Mouse (Mus musculus) MEL (cell line): ENCODE results near the gene Lrrc31. TPM values are rescaled to one million over a fixed set of nuclear protein-coding genes. Genes with fewer than 3 reads are reported as not detected.
A peak's percentile ranks its signal among the peaks of the same experiment; 100 is the strongest.

Experiments used
- DNase-seq: peaks from one replicate; pipeline ENCODE4 v3.0.0; 2011; ENCODE audit warnings: low read depth, low spot score
- H3K27ac ChIP-seq: 2 replicates; pipeline ENCODE4 v1.5.1; 2012; ENCODE audit warnings: low read depth, mild to moderate bottlenecking, control low read depth, low read length, moderate library complexity; ENCODE audit not compliant: control insufficient read depth
- H3K27me3 ChIP-seq, 2 experiments: fragments of 150-350 bp in 1 of 2; sonication (generic) in 1 of 2; 2 replicates each; pipeline ENCODE4 v1.6.1; 2012; ENCODE audit warnings: low read length in 2 of 2, mild to moderate bottlenecking in 2 of 2, improper control_type of control experiment in 1 of 2, moderate library complexity in 1 of 2; ENCODE audit not compliant: insufficient read depth in 2 of 2, control insufficient read depth in 1 of 2
- H3K36me3 ChIP-seq, 2 experiments: 2 replicates each; pipeline ENCODE4 v1.6.1; 2012 to 2014; ENCODE audit warnings: low read length in 2 of 2, improper control_type of control experiment in 1 of 2, inconsistent platforms in 1 of 2, mild to moderate bottlenecking in 1 of 2; ENCODE audit not compliant: insufficient read depth in 2 of 2, control insufficient read depth in 1 of 2
- H3K4me1 ChIP-seq, 2 experiments: fragments of 150-350 bp in 1 of 2; sonication (generic) in 1 of 2; 2 replicates each; pipeline ENCODE4 v1.6.1; 2012; ENCODE audit warnings: low read length in 2 of 2, improper control_type of control experiment in 1 of 2, mild to moderate bottlenecking in 1 of 2; ENCODE audit not compliant: insufficient read depth in 2 of 2, control insufficient read depth in 1 of 2
- H3K4me3 ChIP-seq, 2 experiments: fragments of 150-350 bp in 1 of 2; sonication (generic) in 1 of 2; 2 replicates each; pipeline ENCODE4 v1.5.1; 2012; ENCODE audit warnings: low read depth in 2 of 2, low read length in 2 of 2, mild to moderate bottlenecking in 2 of 2, moderate library complexity in 2 of 2, control low read depth in 1 of 2, improper control_type of control experiment in 1 of 2; ENCODE audit not compliant: control insufficient read depth in 1 of 2, insufficient read depth in 1 of 2
- H3K79me2 ChIP-seq: 2 replicates; pipeline ENCODE4 v1.6.1; 2012; ENCODE audit warnings: mild to moderate bottlenecking, low read length, moderate library complexity; ENCODE audit not compliant: control insufficient read depth, poor library complexity, insufficient read depth
- H3K9ac ChIP-seq: 2 replicates; pipeline ENCODE4 v1.6.1; 2012; ENCODE audit warnings: low read depth, mild to moderate bottlenecking, control low read depth, low read length, moderate library complexity; ENCODE audit not compliant: control insufficient read depth, poor library complexity, severe bottlenecking
- H3K9me3 ChIP-seq: fragments of 150-350 bp; sonication (generic); replicated peaks from 2 replicates; pipeline ENCODE4 v1.6.1; 2012; ENCODE audit warnings: mild to moderate bottlenecking, low read length, improper control_type of control experiment, moderate library complexity; ENCODE audit not compliant: insufficient read depth
- CHD1 ChIP-seq: IDR thresholded peaks from 2 replicates; pipeline ENCODE4 v1.6.1; 2012; ENCODE audit warnings: low read depth, mild to moderate bottlenecking, inconsistent platforms, low read length, improper control_type of control experiment
- CTCF ChIP-seq, 3 experiments: IDR thresholded peaks in 2 of 3; conservative IDR thresholded peaks in 1 of 3; 2 replicates each; pipeline ENCODE4 v1.5.1; 2011 to 2012; ENCODE audit warnings: low read length in 3 of 3, low read depth in 2 of 3, mild to moderate bottlenecking in 2 of 3, improper control_type of control experiment in 1 of 3, inconsistent platforms in 1 of 3, mixed read lengths in 1 of 3, moderate library complexity in 1 of 3; ENCODE audit not compliant: control insufficient read depth in 1 of 3, insufficient read depth in 1 of 3, poor library complexity in 1 of 3, severe bottlenecking in 1 of 3
- ELF1 ChIP-seq: IDR thresholded peaks from 2 replicates; pipeline ENCODE4 v1.6.1; 2014; ENCODE audit warnings: low read depth, mild to moderate bottlenecking, inconsistent platforms, low read length, improper control_type of control experiment, moderate library complexity
- EP300 ChIP-seq, 2 experiments: IDR thresholded peaks; 2 replicates each; pipeline ENCODE4 v1.6.1; 2011; ENCODE audit warnings: improper control_type of control experiment in 2 of 2, low read length in 2 of 2, low read depth in 1 of 2, mild to moderate bottlenecking in 1 of 2
- ETS1 ChIP-seq: IDR thresholded peaks from 2 replicates; pipeline ENCODE4 v1.6.1; 2012; ENCODE audit warnings: low read depth, mild to moderate bottlenecking, inconsistent platforms, low read length, improper control_type of control experiment, moderate library complexity
- GATA1 ChIP-seq: IDR thresholded peaks from 2 replicates; pipeline ENCODE4 v1.6.1; 2011; ENCODE audit warnings: low read depth, low read length, improper control_type of control experiment
- HCFC1 ChIP-seq: IDR thresholded peaks from 2 replicates; pipeline ENCODE4 v1.6.1; 2012; ENCODE audit warnings: low read depth, mild to moderate bottlenecking, inconsistent platforms, low read length, improper control_type of control experiment, moderate library complexity
- KAT2A ChIP-seq: conservative IDR thresholded peaks from 2 replicates; pipeline ENCODE4 v1.6.1; 2012; ENCODE audit warnings: low read depth, low read length, improper control_type of control experiment, inconsistent platforms
- MAFK ChIP-seq: IDR thresholded peaks from 2 replicates; pipeline ENCODE4 v1.6.1; 2011; ENCODE audit warnings: low read depth, mild to moderate bottlenecking, low read length, improper control_type of control experiment, borderline replicate concordance
- MXI1 ChIP-seq: IDR thresholded peaks from 2 replicates; pipeline ENCODE4 v1.6.1; 2011; ENCODE audit warnings: mild to moderate bottlenecking, low read depth, low read length, improper control_type of control experiment
- MYC ChIP-seq: IDR thresholded peaks from 2 replicates; pipeline ENCODE4 v1.6.1; 2011; ENCODE audit warnings: low read depth, mild to moderate bottlenecking, low read length, improper control_type of control experiment, moderate library complexity
- NELFE ChIP-seq: IDR thresholded peaks from 2 replicates; pipeline ENCODE4 v1.6.1; 2011; ENCODE audit warnings: low read depth, low read length, improper control_type of control experiment
- NRF1 ChIP-seq: IDR thresholded peaks from 2 replicates; pipeline ENCODE4 v1.6.1; 2014; ENCODE audit warnings: low read depth, mild to moderate bottlenecking, inconsistent platforms, low read length, improper control_type of control experiment, moderate library complexity; ENCODE audit not compliant: poor library complexity, insufficient read depth, severe bottlenecking
- POLR2A ChIP-seq, 2 experiments: IDR thresholded peaks; 2 replicates each; pipeline ENCODE4 v1.6.1; 2011 to 2012; ENCODE audit warnings: low read length in 2 of 2, mild to moderate bottlenecking in 2 of 2, control low read depth in 1 of 2, improper control_type of control experiment in 1 of 2, low read depth in 1 of 2, moderate library complexity in 1 of 2; ENCODE audit not compliant: control insufficient read depth in 1 of 2, insufficient read depth in 1 of 2, poor library complexity in 1 of 2
- POLR2AphosphoS2 ChIP-seq: IDR thresholded peaks from 2 replicates; pipeline ENCODE4 v1.6.1; 2011; ENCODE audit warnings: low read length, improper control_type of control experiment
- SIN3A ChIP-seq: IDR thresholded peaks from 2 replicates; pipeline ENCODE4 v1.6.1; 2012; ENCODE audit warnings: low read length, improper control_type of control experiment, inconsistent platforms
- SMC3 ChIP-seq: IDR thresholded peaks from 2 replicates; pipeline ENCODE4 v1.6.1; 2011; ENCODE audit warnings: low read depth, low read length, improper control_type of control experiment
- TCF12 ChIP-seq: IDR thresholded peaks from 2 replicates; pipeline ENCODE4 v1.6.1; 2014; ENCODE audit warnings: low read depth, mild to moderate bottlenecking, inconsistent platforms, low read length, improper control_type of control experiment, moderate library complexity
- UBTF ChIP-seq: IDR thresholded peaks from 2 replicates; pipeline ENCODE4 v1.6.1; 2012; ENCODE audit warnings: low read depth, mild to moderate bottlenecking, inconsistent platforms, low read length, improper control_type of control experiment, moderate library complexity, borderline replicate concordance; ENCODE audit not compliant: insufficient read depth
- USF1 ChIP-seq: IDR thresholded peaks from 2 replicates; pipeline ENCODE4 v1.6.1; 2014; ENCODE audit warnings: low read depth, mild to moderate bottlenecking, inconsistent platforms, low read length, improper control_type of control experiment, moderate library complexity
- USF2 ChIP-seq, 2 experiments: IDR thresholded peaks; 2 replicates each; pipeline ENCODE4 v1.6.1; 2011 to 2012; ENCODE audit warnings: improper control_type of control experiment in 2 of 2, low read length in 2 of 2, borderline replicate concordance in 1 of 2, inconsistent platforms in 1 of 2, low read depth in 1 of 2, mild to moderate bottlenecking in 1 of 2; ENCODE audit not compliant: insufficient read depth in 1 of 2
- ZC3H11A ChIP-seq: IDR thresholded peaks from 2 replicates; pipeline ENCODE4 v1.6.1; 2012; ENCODE audit warnings: low read depth, mild to moderate bottlenecking, inconsistent platforms, low read length, improper control_type of control experiment
- ZKSCAN1 ChIP-seq: IDR thresholded peaks from 2 replicates; pipeline ENCODE4 v1.6.1; 2012; ENCODE audit warnings: low read depth, mild to moderate bottlenecking, inconsistent platforms, low read length, improper control_type of control experiment, moderate library complexity
- ZMIZ1 ChIP-seq: IDR thresholded peaks from 2 replicates; pipeline ENCODE4 v1.6.1; 2012; ENCODE audit warnings: low read depth, mild to moderate bottlenecking, inconsistent platforms, low read length, improper control_type of control experiment, moderate library complexity
- ZNF384 ChIP-seq: IDR thresholded peaks from 2 replicates; pipeline ENCODE4 v1.6.1; 2012; ENCODE audit warnings: low read depth, mild to moderate bottlenecking, inconsistent platforms, low read length, improper control_type of control experiment
- polyA plus RNA-seq, 2 experiments: library from polyadenylated mRNA; stranded (reverse) in 1 of 2; unstranded in 1 of 2; fragments of >175 nt in 1 of 2; fragments of >200 nt in 1 of 2; gene quantifications; 2 replicates each; pipeline versions ENCODE4 v1.2.1 to v1.2.4; 2012; ENCODE audit warnings: low replicate concordance in 2 of 2, low read depth in 1 of 2; ENCODE audit not compliant: insufficient read length in 2 of 2, insufficient read depth in 1 of 2, missing spikeins in 1 of 2
- total RNA-seq: library from RNA; depleted of rRNA; stranded (reverse); fragments of 300-350 nt; gene quantifications from 2 replicates; pipeline ENCODE4 v1.2.3, GENCODE M21; 2012

The Lrrc31 gene
- total and polyA plus RNA-seq, 3 experiments: 0.03 TPM; not detected in 2

GRCm38 (mm10) chr3:30729046-30729445 is 29.4 kb upstream of the Lrrc31 start:
- no peak overlapping the region for H3K9ac ChIP-seq
- no peaks in the 10 kb centered on the region for H3K79me2 ChIP-seq
- H3K4me1 ChIP-seq: peaks cover 5 to 7% of the 10 kb centered on the region in 2 experiments
- H3K4me3 ChIP-seq: no peak overlapping the region
- no peaks in the 10 kb centered on the region for H3K27me3 ChIP-seq
- peaks cover 0 to 2% of the 10 kb centered on the region in 2 experiments; a peak in 2 of 4 replicates for H3K36me3 ChIP-seq
- no peak overlapping the region for H3K27ac ChIP-seq
- H3K9me3 ChIP-seq: no peaks in the 10 kb centered on the region
- DNase-seq: no peak
- TF ChIP-seq HCFC1 (no peak), TCF12 (no peak)

- TF ChIP-seq SIN3A (peak; percentile 39; the same call in 1 of the 2 replicates), EP300 (IDR thresholded peaks at IDR 0.05; ENCODE audit: low read depth in 1 of 2, low read length in 2 of 2) (peak; percentile 63 to 64), UBTF (no peak), ETS1 (peak; percentile 23; the same call in 1 of the 2 replicates), POLR2A (IDR thresholded peaks at IDR 0.05; ENCODE audit: control insufficient read depth in 1 of 2, insufficient read depth in 1 of 2, low read depth in 1 of 2, low read length in 2 of 2, poor library complexity in 1 of 2) (no peak)
- peaks cover 0 to 2% of the 10 kb centered on the region in 2 experiments; a peak in 2 of 4 replicates for H3K36me3 ChIP-seq
- H3K27me3 ChIP-seq: no peaks in the 10 kb centered on the region
- H3K79me2 ChIP-seq: no peaks in the 10 kb centered on the region
- H3K9ac ChIP-seq: no peak overlapping the region
- no peak overlapping the region for H3K27ac ChIP-seq
- DNase-seq: peak; percentile 41
- no peaks in the 10 kb centered on the region for H3K9me3 ChIP-seq
- peaks cover 5 to 7% of the 10 kb centered on the region in 2 experiments for H3K4me1 ChIP-seq
- H3K4me3 ChIP-seq: no peak overlapping the region; a peak in 1 of 4 replicates
Observed at GRCm38 (mm10) chr3:30727209-30727608, 27.6 kb upstream of the Lrrc31 start.

- Histone ChIP-seq H3K4me3 (no peak overlapping the region), H3K36me3 (peaks cover 0 to 2% of the 10 kb centered on the region in 2 experiments; a peak in 2 of 4 replicates), H3K27me3 (no peaks in the 10 kb centered on the region), H3K27ac (no peak overlapping the region), H3K9me3 (no peaks in the 10 kb centered on the region), H3K9ac (no peak overlapping the region), H3K4me1 (peaks cover 5 to 7% of the 10 kb centered on the region in 2 experiments), H3K79me2 (no peaks in the 10 kb centered on the region)
- peak; percentile 62 for DNase-seq
- TF ChIP-seq TCF12: no peak
- no peak for TF ChIP-seq HCFC1
- no peak for TF ChIP-seq ZKSCAN1
- TF ChIP-seq MYC: no peak
- no peak for TF ChIP-seq NELFE
- TF ChIP-seq UBTF: no peak
- no peak for TF ChIP-seq GATA1
- no peak for TF ChIP-seq USF1
- TF ChIP-seq USF2 (IDR thresholded peaks at IDR 0.05; ENCODE audit: borderline replicate concordance in 1 of 2, insufficient read depth in 1 of 2, low read depth in 1 of 2, low read length in 2 of 2): no peak
- TF ChIP-seq KAT2A: no peak
- TF ChIP-seq SMC3: peak; percentile 61
- no peak for TF ChIP-seq SIN3A
- TF ChIP-seq MAFK: no peak
- no peak for TF ChIP-seq ZMIZ1
- no peak for TF ChIP-seq POLR2AphosphoS2
- TF ChIP-seq MXI1: no peak
- peak; percentile 52 for TF ChIP-seq ZC3H11A
- TF ChIP-seq CTCF (IDR thresholded peaks at IDR 0.05 in 2 of 3, conservative IDR thresholded peaks at IDR 0.05 in 1 of 3; ENCODE audit: control insufficient read depth in 1 of 3, insufficient read depth in 1 of 3, low read depth in 2 of 3, low read length in 3 of 3, poor library complexity in 1 of 3, severe bottlenecking in 1 of 3): peak; percentile 45 to 65 (median 61)
- TF ChIP-seq ETS1: no peak
- TF ChIP-seq NRF1: no peak
- TF ChIP-seq ZNF384: no peak
- no peak for TF ChIP-seq ELF1
- TF ChIP-seq CHD1: no peak
Observed at GRCm38 (mm10) chr3:30725514-30725913, 25.9 kb upstream of the Lrrc31 start.
